Mouse (Mus musculus) kidney, postnatal 25 days (tissue): Measurements from ENCODE around the gene Blvrb.

Experiments
- DNase-seq, 2 experiments: peaks; one replicate each; pipeline ENCODE4 v3.0.0; 2021; ENCODE audit warnings: mixed read lengths in 2 of 2

The Blvrb gene

DNA sequence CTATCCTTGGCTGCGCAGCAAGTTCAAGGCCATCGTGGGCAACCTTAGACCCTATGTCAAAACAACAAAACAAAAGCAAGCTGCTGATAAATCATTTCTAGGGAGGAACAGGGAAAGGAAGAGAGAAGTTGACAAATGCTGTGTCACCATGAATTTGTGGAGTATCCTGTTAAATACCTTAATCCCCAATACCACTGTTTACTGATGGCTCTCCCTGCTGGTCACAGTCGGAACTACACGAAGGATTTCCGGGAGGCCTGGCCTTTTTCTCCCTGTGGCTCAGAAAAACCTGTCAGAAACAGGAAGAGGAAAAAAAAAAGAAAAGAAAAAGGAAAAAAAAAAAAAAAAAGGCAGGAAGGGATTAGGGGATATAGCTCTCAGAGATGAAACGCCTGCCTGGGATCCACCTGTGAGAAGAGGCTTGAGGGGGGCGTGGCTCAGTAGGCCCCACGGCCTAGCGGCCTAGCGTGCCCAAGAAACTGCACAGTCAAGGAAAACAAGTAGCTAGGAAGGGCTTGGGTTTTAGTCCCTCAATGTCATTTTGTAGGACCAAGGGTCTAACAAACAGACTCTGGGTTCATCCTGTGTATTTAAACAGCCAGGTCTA is 1.6 kb downstream of the Blvrb start:
- peak; percentile 78 to 83 for DNase-seq

DNA sequence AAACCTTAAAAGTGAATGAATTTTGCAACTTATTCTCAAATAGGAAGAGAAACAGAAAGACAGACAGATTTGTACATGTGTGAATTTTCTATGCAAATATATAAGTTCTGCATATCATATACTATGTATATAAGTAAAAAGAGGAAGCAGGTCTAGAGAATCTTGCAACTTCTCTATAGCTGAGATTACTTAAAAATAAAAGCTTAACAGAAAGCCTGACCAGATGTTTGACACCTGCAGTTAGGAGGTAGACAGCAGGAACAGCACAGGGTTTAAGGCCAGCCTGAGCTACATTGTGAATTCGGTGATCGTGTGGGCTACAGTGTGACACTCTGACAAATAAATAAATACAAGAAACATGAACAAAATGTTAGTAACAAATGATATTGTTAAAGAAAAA is 3.6 kb downstream of the Blvrb start:
- DNase-seq: no peak

DNA sequence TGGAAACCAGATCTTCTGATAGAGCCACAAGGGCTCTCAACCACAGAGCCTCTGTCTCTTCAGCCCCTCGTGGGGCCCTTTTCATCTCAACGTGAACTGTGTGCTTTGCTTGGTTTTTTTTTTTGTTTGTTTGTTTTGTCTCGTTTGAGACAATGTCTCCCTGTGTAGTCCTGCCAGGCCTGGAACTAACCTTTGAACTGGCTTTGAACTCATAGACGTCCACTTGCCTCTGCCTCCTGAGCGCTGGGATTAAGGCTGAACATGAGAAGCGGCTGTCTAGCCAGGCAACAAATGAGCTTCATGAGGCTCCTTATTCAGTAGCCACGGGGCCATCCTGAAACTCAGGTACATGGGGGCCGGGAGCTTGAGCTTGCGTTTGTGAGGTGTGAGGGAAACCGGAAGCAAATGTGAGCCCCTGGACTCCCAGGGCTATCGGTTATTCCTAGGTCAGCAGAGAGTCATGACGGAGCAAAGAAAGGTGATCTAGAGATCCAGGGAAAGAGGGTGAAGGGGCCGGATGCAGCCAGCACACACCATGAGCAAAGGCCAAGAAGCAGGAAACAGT is 4.5 kb downstream of the Blvrb start:
- DNase-seq: no peak

DNA sequence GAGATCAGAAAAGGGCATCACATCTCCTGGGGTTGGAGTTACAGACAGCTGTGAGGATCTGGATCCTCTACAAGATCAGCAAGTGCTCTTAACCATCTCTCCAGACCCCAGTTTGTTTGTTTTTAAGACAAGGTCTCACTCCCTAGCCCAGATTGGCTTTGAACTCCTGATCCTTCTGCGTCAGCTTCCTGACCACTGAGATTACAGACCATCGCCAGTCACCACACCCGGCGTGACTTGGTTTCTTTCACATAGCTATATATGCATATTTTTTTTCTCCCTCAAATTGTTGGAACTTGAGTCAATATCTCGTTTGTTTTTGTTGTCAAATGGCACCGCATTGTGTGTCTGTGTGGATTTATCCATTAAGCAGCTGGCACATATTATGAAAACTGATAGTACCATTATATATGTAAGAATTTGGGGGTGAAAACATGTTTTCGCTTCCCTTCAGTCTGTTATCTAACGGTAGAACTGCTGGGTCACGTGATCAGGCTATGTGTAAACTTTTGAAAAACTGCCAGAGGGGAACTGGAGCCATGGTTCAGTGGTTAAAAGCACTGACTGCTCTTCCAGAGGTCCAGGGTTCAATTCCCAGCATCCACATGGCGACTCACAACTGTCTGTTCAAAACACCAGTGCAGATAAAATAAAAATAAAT is 6.8 kb downstream of the Blvrb start:
- DNase-seq: no peak

DNA sequence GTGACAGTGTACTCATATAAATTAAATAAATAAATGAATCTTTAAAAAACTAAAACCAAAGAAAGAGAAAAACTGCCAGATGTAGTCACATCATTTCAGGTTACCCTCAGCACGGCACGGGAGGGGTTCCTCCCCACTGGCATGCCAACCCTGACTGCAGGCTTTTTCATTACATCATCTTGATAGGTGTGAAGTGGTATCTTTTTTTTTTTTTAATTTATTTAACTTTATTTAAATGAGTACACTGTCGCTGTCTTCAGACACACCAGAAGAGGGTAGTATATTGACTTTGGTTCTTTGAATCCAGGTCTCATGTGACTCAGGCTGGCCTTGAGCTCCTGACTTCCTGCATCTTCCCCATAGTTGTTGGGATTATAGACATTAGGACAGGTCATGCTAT is 7.5 kb downstream of the Blvrb start:
- DNase-seq: no peak

DNA sequence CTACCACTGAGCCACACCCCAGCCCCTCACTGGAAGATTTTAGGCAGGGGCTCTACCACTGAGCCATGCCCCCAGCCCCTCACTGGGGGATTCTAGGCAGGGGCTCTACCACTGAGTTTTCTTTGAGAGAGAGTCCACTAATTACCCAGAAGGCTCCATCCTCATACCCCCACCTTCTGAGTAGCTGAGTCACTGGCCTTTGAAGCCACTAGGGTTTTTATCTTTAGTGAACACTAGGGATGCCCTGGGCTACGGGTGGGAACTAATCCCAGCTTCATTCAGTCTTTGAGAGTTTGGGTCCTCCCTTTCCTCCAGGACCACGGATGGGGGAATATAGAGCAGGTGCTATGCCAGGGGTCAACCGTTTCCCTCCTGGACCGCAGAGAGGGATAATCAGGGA is 10.8 kb downstream of the Blvrb start:
- no peak for DNase-seq

DNA sequence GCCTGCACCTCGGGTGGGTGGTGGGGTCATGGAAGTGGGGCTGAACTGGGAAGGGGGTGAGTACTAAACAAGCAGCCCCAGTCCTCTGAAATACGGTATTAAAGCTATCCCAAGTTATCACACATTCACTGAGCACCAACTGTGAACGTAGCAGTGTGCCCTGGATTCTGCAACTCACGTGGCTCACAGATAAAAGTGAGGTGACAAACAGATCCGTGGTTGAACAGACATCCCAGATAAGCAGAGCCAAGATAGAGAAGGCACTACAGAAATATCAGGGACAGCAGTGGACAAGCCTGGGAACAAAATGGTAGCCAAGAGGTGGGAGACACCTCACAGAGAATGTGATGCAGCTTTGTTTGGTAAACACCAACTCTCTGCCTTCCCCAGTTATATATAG is 11.9 kb downstream of the Blvrb start:
- no peak for DNase-seq

DNA sequence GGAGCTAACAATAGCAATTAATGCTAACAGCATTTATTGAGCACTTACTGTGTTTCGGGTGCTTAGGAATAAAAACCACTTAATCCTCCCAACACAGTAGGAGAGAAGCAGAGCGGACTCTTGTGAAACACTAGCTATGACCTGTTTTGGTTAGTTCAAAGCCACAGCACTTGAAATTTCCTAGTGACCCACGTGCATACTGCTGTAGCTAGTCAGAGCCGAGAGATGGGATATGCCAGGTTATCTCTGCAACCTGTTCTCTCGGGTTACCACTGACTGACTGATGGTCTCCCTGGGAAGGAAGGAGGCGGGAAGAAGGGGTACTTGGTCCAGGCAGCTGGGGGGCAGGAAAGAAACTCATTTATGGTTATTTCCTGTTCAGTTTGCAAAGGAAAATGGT is 12.7 kb downstream of the Blvrb start:
- no peak for DNase-seq

DNA sequence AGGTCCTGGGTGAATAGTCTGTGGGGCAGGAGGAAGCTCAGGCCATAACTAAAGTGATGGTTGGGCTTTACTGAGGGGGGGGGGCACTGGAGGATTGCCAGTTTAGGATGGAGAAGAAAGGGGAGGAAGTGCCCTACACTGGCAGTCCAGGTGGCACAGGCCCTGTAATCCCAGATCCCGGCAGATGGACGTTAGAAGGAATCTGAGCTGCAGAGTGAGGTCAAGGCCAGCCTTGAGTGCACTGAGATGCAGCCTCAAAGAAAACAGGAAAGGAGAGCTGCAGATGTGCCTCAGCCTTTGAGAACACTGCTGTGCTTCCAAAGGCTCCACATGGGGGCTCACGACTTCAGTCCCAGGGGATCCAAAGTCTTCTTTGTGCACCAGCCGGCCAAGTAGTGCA is 19.9 kb downstream of the Blvrb start:
- no peak for DNase-seq

DNA sequence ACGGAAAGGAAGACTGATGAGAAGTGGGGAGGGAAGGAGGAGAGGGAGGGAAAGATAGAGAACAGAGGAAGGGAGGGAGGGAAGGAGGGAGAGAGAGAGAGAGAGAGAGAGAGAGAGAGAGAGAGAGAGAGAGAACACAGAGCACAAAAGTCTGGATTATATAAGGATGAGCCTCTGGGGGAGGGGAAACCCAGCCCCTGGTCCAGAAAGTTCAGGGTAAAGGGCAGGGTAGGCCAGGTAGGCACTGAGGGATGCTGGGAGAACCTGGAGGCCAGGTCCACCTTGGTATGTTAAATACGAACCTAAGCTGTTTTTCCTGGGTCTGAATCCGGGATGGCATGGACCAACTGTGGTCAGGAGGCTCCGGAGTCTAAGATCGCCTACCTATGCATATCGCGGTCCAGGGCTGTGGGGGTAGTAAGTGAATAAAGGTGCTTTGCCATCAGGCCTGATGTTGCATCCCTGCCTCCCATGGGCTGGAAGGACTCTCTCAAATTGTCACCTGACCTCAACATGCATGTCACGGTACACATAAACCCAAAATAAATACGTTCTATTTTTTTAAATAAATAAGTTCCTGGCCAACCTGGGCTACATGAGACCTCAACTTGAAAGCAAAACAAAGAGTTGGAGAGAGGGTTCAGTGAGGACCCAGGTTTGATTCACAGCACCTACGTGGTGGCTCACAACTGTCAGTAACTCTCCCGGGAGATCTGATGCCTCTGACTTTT is 23.8 kb downstream of the Blvrb start:
- peak in 1 of 2 experiments; percentile 81 for DNase-seq

DNA sequence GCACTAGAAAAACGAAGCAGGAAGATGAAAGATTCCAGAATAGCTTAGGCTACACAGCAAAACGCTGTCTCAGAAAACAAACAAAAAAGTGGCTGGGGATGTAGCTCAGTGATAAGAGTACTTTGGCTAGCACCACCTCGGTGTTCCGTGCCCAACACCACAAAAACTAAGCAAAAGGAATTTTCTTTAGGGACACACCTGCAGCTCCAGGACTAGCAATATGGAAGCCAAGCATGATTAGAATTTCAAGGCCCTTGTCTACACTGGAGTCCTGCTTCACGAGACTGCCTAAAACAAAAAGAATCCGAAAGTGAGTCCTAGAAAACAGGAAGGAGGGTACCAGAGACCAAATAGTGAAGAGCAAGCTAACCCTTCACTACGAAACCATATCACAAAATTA is 24.8 kb downstream of the Blvrb start:
- no peak for DNase-seq

DNA sequence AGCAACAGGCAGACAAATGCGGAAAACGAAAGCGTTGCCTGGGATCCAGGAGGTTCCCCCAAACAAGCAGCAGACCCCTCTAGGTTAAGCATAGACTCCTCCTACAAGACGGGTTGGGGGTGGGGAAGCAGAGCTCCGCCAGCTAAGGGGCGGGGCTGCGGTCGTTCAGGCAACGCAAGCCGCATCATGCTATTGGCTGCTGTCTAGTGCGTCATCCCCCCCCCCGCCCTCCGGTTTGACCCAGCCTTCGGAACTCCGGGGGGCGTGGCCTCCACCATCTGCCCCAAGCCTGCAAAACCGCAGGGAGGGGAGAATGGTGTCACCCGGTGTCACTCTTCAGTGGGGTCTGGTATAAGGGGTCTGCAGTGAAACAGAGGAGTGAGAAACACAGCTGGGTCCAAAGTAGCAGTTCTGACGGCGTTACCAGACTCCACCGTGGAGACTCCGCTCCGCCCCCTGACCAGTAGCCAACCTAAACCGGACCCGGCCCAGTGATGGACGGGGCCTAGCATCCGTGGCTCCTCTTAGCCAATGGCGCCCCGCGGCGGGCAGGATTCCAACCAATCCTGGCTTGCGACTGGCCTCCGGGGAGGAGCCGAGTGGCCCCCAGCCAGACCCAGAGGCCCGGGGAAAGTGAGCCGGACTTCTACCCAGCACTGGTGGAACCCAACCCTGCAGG is 25.5 kb downstream of the Blvrb start, which contains the start of gene Sertad3:
Gene Sertad3, plus strand, starts transcription at position 613 of the 679 bp plus-strand sequence.
- peak; percentile 100 for DNase-seq

DNA sequence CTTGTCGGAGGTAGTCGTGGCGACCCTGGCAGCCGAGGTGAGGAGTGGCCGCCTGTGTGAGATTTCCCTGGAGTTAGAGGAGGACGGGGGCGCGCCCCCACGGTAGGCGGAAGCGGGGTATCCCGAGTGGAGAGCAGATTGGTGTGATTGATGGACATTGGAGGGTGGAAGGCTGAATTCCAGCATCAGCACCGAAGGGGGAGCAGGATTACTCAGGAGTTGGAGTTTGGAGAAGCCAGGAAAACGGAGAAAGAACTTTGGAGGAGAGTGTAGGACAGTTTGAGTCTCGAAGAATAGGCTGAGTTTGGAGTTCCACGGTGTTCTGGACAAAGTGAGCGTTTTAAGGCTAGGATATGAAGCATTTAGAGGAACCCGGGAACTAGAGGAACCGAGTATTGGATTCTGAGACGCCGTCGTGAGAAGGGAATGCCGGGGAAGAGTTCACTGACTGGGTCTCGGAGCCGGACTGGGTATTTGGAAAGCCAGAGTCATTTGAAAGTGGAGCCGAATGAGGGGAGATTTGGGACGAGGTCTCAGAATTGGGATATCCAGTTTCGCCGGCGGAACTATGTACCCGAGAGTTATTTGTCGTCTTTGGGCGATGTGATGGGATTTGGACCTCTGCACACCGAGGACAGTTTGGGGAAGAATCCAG is 26.2 kb downstream of the Blvrb start:
- no peak for DNase-seq

DNA sequence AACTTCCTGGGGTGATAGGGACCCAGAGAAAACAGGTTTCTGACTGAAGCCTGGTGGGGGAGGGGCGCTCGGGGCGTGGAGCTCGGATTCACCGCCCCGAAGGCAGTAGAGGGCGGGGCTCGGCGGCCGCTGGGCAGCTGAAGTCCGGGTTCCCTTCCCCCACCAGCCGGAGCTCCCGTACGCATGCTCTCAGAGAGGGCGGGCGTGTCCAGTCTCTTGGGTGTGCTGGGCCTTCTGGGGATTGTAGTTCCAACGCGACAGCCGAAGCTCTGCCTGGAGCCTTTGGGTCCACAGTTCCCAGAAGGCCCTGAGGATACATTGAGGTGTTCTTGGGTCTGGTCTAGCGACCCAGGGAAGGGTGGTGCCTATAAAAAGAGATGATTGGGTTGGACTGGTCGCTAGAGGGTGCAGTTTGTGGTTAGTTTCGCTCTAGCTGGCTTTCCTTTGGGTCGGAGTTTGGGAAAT is 26.7 kb downstream of the Blvrb start:
- peak; percentile 100 for DNase-seq

DNA sequence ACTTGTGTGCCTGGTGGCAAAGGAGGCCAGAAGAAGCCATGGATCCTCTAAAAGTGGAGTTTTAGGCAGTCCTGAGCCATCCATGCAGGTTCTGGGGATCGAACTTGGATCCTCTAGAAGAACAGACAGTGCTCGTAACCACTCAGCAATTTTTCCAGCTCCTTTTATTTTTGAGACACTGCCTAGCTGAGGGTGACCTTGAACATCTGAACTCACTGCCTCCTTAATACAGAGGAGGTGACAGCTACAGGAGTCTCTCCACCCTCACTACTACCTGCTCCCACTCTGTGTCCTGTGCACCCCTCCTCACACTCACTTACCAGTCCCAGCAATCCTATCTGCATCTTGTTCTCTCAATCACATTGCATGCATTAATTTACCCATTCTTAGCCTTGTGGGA is 27.8 kb downstream of the Blvrb start:
- no peak for DNase-seq

DNA sequence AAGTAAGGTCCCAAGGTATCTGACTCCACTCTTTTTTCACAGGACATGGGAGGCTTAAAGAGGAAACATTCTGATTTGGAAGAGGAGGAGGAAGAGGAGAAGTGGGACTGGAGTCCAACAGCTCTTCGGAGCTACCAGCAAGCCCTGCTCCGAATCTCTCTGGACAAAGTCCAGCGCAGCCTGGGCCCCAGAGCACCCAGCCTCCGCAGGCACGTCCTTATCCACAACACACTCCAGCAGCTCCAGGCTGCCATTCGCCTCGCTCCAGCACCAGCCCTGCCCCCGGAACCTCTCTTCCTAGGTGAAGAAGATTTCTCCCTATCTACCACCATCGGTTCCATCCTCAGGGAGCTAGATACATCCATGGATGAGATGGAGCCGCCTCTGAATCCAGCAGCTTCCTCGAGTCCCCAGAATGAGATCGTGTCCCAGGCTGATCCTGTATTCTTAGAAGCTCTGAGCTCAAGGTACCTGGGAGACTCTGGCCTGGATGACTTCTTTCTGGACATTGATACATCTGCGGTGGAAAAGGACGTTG is 28.4 kb downstream of the Blvrb start:
- peak; percentile 66 to 82 for DNase-seq

DNA sequence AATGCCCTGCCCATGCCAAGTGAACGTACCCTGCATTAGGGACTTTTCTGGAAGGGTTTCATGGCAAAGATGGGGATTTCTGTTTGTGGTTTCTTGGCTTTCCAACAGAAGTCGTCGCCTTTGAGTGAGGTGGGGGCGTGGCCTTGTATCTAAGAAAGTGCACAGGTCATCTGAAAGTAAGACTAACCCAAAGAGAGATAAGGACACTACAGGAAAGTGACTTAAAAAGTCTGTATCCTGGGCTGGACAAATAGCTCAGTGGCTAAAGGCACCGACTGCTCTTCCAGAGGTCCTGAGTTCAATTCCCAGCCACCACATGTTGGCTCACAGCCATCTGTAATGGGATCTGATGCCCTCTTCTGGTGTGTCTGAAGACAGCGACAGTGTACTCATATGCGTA is 30.8 kb downstream of the Blvrb start:
- no peak for DNase-seq

DNA sequence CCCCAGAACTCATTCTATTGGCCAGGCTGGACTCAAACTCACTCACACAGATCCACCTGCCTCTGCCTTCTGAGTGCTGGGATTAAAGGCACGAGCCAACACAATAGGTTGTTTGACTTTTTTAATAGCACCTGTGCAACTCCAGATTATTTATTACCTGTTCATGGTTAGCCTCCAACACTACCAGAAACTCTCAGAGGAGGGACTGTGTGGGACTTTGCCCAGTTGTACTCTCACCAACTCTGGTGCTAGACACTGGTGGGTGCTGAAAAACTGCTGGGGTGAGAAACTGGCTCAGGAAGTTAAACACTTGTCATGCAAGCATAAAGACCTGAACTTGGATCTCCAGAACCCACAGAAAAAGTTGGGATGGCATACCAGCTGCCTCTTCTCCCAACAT is 32.0 kb downstream of the Blvrb start:
- peak; percentile 58 to 81 for DNase-seq

DNA sequence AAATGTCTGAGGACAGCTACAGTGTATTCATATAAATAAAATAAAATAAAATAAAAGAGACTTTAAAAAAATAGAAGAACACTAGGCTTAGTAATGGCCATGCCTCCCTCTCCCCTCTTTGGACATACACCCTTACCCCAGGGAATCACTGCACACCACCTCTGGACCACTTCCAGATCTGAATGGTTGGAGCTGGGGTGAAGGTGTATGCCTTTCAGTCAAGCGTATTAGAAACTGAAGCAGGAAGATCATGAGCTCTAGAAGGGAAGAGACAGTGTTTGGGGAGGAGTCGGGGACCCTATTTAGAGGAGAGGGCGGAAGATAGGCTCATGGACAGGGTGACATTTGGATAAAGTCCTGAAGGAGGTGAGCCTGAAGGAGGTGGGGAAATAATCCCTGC is 32.7 kb downstream of the Blvrb start:
- DNase-seq: peak in 1 of 2 experiments; percentile 37

DNA sequence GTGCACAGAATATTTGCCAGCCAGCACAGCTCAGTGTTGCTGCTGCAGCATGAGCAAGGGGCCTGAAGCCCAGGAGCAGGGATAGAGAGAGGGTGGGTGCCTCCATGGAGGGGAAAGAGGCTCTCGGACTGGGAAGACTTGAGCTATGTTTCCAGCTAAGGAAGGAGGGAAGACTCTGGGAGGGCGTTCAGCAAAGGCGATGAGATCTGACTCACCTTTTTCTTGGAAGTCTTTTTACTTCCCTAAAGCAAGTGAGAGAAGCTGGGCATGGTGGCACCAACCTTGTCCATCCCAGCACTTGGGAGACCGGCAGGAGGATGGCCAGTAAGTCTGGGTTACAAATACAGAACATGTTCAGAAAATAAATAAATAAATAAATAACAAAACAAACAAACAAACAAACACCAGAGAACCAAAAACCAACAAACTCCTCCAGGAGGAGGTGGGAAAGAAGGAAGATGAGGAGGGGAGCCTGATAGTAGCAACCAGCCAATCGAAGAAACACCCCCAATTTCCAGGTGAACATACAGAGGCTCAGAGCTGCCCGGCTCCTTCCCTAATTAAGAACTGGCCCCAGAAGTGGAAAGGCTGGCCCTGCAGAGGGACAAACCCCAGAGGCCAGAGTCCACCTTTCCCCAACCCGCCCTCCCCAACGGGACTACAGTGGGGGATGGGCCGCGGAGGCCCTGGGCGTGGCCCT is 33.3 kb downstream of the Blvrb start:
- DNase-seq: no peak

DNA sequence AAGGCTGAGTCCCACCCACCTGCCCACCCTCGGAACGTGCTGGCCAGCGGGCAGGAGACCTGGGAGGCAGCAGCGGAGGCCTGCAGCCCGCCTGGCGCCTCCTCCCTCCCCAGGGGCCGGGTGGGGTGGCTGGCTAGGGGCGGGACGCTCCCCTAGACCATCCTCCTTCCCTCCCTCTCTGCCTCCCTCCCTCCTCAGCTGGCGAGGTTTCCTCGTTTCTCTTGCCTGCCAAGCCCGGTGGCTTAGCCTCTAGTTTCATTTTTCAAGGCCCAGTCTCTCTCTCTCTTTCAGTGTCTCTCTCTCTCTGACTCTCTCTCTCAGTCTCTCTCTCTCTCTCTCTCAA is 33.8 kb downstream of the Blvrb start:
- peak; percentile 94 to 98 for DNase-seq

DNA sequence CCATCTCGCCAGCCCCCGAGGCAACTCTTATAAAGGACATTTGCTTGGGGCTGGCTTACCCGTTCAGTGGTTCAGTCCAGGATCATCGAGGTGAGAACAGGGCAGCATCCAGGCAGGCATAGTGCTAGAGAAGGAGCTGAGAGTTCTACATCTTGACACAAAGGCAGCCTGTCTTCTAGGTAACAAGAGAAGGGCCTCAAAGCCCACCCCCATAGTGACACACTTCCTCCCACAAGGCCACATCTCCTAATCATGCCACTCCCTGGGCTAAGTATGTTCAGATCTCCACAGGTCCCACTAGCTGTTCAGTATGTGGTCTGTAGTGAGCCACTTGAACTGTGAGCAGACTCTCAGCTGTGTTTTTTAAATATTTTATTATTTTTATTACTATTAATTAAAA is 36.1 kb downstream of the Blvrb start:
- DNase-seq: no peak
